Mouse (Mus musculus) midbrain, embryonic 14.5 days (tissue): ENCODE results near the gene Zfp239. TPM values are rescaled to one million over a fixed set of nuclear protein-coding genes. Genes with fewer than 3 reads are reported as not detected.

Experiments used
- ATAC-seq: fragments of 200-750 bp; cut with Nextera tagmentation; 2 replicates; pipeline ENCODE4 v1.8.0; 2017; ENCODE audit warnings: moderate number of reproducible peaks, moderate library complexity; ENCODE audit not compliant: low FRiP score, low TSS enrichment
- DNase-seq: peaks from one replicate; pipeline ENCODE4 v3.0.0-alpha.2; 2015
- H3K27ac ChIP-seq: fragments of 300-500 bp; sonication (generic); replicated peaks from 2 replicates; pipeline ENCODE4 v1.5.1; 2014; ENCODE audit warnings: mild to moderate bottlenecking, low read depth, low read length, moderate library complexity
- H3K27me3 ChIP-seq: fragments of 300-500 bp; sonication (generic); 2 replicates; pipeline ENCODE4 v1.6.1; 2014; ENCODE audit warnings: low read length, control low read depth, mixed read lengths; ENCODE audit not compliant: control insufficient read depth, insufficient read depth
- H3K36me3 ChIP-seq: fragments of 300-500 bp; sonication (generic); 2 replicates; pipeline ENCODE4 v1.6.1; 2014; ENCODE audit warnings: low read length, control low read depth; ENCODE audit not compliant: control insufficient read depth, insufficient read depth
- H3K4me1 ChIP-seq: fragments of 300-500 bp; sonication (generic); 2 replicates; pipeline ENCODE4 v1.6.1; 2014; ENCODE audit warnings: mild to moderate bottlenecking, antibody characterized with exemption, low read length, control low read depth; ENCODE audit not compliant: control insufficient read depth, insufficient read depth
- H3K4me2 ChIP-seq: fragments of 300-500 bp; sonication (generic); 2 replicates; pipeline ENCODE4 v1.6.1; 2014; ENCODE audit warnings: mild to moderate bottlenecking, low read length, moderate library complexity
- H3K4me3 ChIP-seq: fragments of 300-500 bp; sonication (generic); replicated peaks from 2 replicates; pipeline ENCODE4 v1.5.1; 2014; ENCODE audit warnings: low read depth, low read length
- H3K9ac ChIP-seq: fragments of 300-500 bp; sonication (generic); replicated peaks from 2 replicates; pipeline ENCODE4 v1.6.1; 2014; ENCODE audit warnings: mild to moderate bottlenecking, low read length, moderate library complexity
- H3K9me3 ChIP-seq: fragments of 300-500 bp; sonication (generic); 2 replicates; pipeline ENCODE4 v1.6.1; 2016; ENCODE audit warnings: low read length, control low read depth, mixed read lengths; ENCODE audit not compliant: control insufficient read depth
- whole genome bisulfite sequencing: fragments of 180-500 bp; shearing (Covaris S2); extraction: QIAGEN DNeasy Blood & Tissue Kit; methylation state at CpG from one replicate; pipeline ENCODE4 v1.1.7; 2014; 5-methylcytosine and 5-hydroxymethylcytosine counted together
- polyA plus RNA-seq: library from polyadenylated mRNA; unstranded; fragments of >200 nt; fragmentation: Nextera tagmentation; extraction: Ambion mirVana; gene quantifications from 2 replicates; pipeline ENCODE4 v1.2.1, GENCODE M21; 2014

Gene Zfp239
- polyA plus RNA-seq: 10.1 and 13.2 TPM in 2 replicates

DNA sequence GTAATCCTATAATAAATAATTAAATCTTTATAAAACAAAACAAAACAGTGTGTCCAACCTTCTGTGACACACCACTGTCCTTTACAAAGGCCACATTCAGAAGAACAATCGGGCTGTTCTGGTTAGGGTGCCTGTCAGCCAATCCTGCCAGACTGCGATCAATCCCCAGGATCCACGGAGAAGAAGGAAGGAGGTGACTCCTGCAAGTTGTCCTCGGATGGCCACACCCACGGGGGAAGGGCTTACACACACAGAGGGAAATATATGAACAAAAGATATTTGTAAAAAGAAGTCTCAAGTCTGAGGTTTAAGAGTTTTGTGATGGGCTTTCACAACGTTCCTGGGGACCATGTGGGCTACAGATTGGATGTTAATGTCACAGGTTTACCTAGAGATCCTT, at the start of gene Zfp239:
Gene Zfp239, plus strand, starts transcription at position 253 of the 400 bp plus-strand sequence.
- no peak for ATAC-seq

GRCm38 (mm10) chr6:117814681-117815080, 47.2 kb upstream of the Zfp239 start:
- Histone ChIP-seq H3K9ac (no peak overlapping the region), H3K4me3 (no peak overlapping the region)
- DNase-seq: no peak

More for the DNA sequence above, at the start of gene Zfp239:
- Histone ChIP-seq H3K4me2 (peak within 1 kb of the TSS; percentile 93), H3K4me3 (peak within 1 kb of the TSS; percentile 80), H3K9me3 (no peaks in the 10 kb centered on the region), H3K4me1 (peaks cover 7% of the 10 kb centered on the region), H3K36me3 (no peaks in the 10 kb centered on the region), H3K27me3 (no peaks in the 10 kb centered on the region), H3K9ac (peak within 1 kb of the TSS; percentile 84), H3K27ac (no peak within 1 kb of the TSS)
- DNase-seq: no peak
- WGBS: 73% methylated on average over 6 of the region's 6 CpGs

GRCm38 (mm10) chr6:117817108-117817541, 44.8 kb upstream of the Zfp239 start:
- ATAC-seq (no peak), DNase-seq (no peak)
- Histone ChIP-seq H3K4me2 (no peak overlapping the region), H3K27me3 (peaks cover 19% of the 10 kb centered on the region; the same call in 1 of the 2 replicates), H3K4me3 (no peak overlapping the region), H3K9me3 (no peaks in the 10 kb centered on the region), H3K27ac (no peak overlapping the region), H3K4me1 (no peaks in the 10 kb centered on the region), H3K36me3 (no peaks in the 10 kb centered on the region), H3K9ac (no peak overlapping the region)
- WGBS: 82% methylated on average over 4 of the region's 5 CpGs

More at GRCm38 (mm10) chr6:117814681-117815080, 47.2 kb upstream of the Zfp239 start:
- Histone ChIP-seq H3K4me2 (no peak overlapping the region), H3K4me1 (no peaks in the 10 kb centered on the region), H3K27me3 (peaks cover 10% of the 10 kb centered on the region; the same call in 1 of the 2 replicates), H3K27ac (no peak overlapping the region), H3K36me3 (no peaks in the 10 kb centered on the region), H3K9me3 (no peaks in the 10 kb centered on the region)
- no peak for ATAC-seq

DNA sequence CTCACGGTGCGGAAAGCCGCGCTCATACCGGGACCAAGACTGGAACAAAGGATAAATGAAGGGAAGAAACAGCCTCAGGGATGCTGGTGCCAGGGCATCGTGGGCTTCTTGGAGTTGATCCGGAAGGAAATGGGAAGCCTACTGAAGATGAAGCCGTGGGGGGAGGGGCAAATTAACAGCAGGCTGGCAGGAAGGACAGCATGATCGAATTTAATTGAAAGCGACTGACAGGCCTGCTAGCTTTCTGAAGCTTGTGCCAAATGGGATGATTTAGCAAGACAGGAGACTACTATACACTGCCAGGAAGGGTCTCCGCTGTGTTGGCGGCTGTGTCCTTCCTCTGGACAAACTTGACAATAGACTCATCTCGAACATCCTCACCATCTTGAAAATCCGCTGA, 41.6 kb upstream of the Zfp239 start:
- Histone ChIP-seq H3K4me3 (no peak overlapping the region), H3K27me3 (peaks cover 35% of the 10 kb centered on the region), H3K9ac (no peak overlapping the region), H3K4me1 (no peaks in the 10 kb centered on the region), H3K4me2 (no peak overlapping the region), H3K9me3 (no peaks in the 10 kb centered on the region), H3K27ac (no peak overlapping the region), H3K36me3 (no peaks in the 10 kb centered on the region)
- 70% methylated on average over 14 of the region's 14 CpGs for WGBS
- ATAC-seq: no peak
- DNase-seq: peak; percentile 44

GRCm38 (mm10) chr6:117825369-117825768, 36.5 kb upstream of the Zfp239 start:
- Histone ChIP-seq H3K9ac (no peak overlapping the region), H3K36me3 (no peaks in the 10 kb centered on the region), H3K27ac (no peak overlapping the region), H3K9me3 (no peaks in the 10 kb centered on the region), H3K4me2 (no peak overlapping the region), H3K27me3 (peaks cover 25% of the 10 kb centered on the region), H3K4me1 (no peaks in the 10 kb centered on the region), H3K4me3 (no peak overlapping the region)
- 19% methylated on average over 4 of the region's 4 CpGs for WGBS
- DNase-seq (peak; percentile 91), ATAC-seq (peak; percentile 46; the same call in 1 of the 2 replicates)

DNA sequence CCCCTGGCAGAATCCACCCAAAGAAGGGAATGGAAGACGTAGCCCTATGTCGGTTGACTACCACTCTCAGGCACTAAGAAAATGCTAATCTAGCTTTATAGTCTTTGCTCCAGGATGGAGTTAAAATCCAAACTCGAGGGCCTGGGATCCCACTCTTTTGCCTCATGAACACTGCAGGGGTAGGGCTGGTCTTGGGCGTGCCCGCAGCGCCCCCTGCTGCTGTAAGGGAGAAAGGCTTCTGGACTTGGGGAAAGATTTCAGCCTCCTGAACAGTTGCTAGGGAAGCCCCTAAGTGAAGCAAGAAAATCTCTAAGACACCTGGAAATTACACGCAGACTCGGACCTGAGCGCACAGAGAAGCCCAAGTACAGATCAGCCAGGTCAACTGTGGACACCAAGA, 33.6 kb upstream of the Zfp239 start:
- no peaks in the 10 kb centered on the region for H3K9me3 ChIP-seq
- H3K4me2 ChIP-seq: no peak overlapping the region
- DNase-seq: peak; percentile 82
- H3K9ac ChIP-seq: no peak overlapping the region
- H3K36me3 ChIP-seq: no peaks in the 10 kb centered on the region
- no peak for ATAC-seq
- H3K4me3 ChIP-seq: no peak overlapping the region
- H3K27ac ChIP-seq: no peak overlapping the region
- H3K27me3 ChIP-seq: peaks cover 9% of the 10 kb centered on the region
- no peaks in the 10 kb centered on the region for H3K4me1 ChIP-seq
- 20% methylated on average over 9 of the region's 9 CpGs for WGBS

DNA sequence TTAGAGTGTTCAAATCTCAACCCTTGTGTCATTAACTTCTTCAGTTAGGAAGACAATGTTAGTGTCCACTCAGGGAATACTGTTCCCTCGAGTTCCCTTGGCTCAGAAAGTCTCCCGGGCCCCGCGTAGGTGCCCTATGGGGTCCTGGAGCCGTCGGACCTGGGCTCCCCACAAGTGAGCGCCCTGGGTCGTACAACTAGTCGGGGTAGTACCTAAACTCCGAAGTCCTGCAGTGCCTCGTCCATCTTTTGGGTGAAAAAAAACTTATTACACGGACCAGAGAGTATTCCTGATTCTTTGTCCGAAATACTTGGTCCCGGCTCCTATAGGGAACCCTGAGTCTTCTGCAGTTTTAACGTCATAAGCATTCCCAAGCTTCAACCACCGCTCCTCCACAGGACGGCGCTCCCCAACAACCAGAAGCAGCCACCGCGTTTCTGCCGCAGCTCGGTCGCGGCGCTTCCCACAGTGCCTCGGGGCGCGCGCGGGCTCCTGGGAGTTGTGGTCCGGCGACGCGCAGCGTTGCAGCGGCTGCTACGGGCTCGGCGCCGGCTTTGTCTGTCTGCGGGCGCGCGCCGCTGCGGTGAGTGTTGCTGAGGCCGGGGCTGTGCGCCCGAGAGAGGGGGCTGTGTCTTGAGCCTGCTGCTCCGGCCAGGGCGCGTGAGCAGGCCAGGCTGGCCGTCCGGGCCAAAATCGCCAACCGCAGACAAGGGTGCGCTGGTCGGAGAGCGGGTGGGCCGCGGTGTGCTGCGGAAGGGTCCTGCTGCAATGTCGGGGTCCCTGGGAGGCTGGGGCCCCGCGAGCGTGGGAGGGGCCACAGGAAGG, 21.0 kb upstream of the Zfp239 start, which contains the start of gene Zfp637:
Gene Zfp637, plus strand, starts transcription at position 495 of the 825 bp plus-strand sequence.
- Histone ChIP-seq H3K36me3 (peaks cover 29% of the 10 kb centered on the region), H3K9ac (peak within 1 kb of the TSS; percentile 99), H3K4me1 (peaks cover 8% of the 10 kb centered on the region; the same call in 1 of the 2 replicates), H3K4me3 (peak within 1 kb of the TSS; percentile 94), H3K9me3 (no peaks in the 10 kb centered on the region), H3K4me2 (peak within 1 kb of the TSS; percentile 74), H3K27ac (peak within 1 kb of the TSS; percentile 96), H3K27me3 (no peaks in the 10 kb centered on the region)
- peak; percentile 99 for DNase-seq
- ATAC-seq: peak; percentile 94
- under 1% methylated on average over 66 of the region's 66 CpGs for WGBS

GRCm38 (mm10) chr6:117841511-117841955, 20.4 kb upstream of the Zfp239 start:
- 17% methylated on average over 12 of the region's 12 CpGs for WGBS
- Histone ChIP-seq H3K9ac (peak overlapping the region; percentile 99), H3K4me2 (peak overlapping the region; percentile 74), H3K27ac (peak overlapping the region; percentile 96), H3K9me3 (no peaks in the 10 kb centered on the region), H3K27me3 (no peaks in the 10 kb centered on the region), H3K4me3 (peak overlapping the region; percentile 94), H3K36me3 (peaks cover 36% of the 10 kb centered on the region), H3K4me1 (peaks cover 8% of the 10 kb centered on the region; the same call in 1 of the 2 replicates)
- DNase-seq (peak; percentile 57), ATAC-seq (0 out of 2 replicates have a peak, but pooled peaks have one; percentile 5)
